Mouse (Mus musculus): ENCODE data around the gene Trmt61a.

DNA sequence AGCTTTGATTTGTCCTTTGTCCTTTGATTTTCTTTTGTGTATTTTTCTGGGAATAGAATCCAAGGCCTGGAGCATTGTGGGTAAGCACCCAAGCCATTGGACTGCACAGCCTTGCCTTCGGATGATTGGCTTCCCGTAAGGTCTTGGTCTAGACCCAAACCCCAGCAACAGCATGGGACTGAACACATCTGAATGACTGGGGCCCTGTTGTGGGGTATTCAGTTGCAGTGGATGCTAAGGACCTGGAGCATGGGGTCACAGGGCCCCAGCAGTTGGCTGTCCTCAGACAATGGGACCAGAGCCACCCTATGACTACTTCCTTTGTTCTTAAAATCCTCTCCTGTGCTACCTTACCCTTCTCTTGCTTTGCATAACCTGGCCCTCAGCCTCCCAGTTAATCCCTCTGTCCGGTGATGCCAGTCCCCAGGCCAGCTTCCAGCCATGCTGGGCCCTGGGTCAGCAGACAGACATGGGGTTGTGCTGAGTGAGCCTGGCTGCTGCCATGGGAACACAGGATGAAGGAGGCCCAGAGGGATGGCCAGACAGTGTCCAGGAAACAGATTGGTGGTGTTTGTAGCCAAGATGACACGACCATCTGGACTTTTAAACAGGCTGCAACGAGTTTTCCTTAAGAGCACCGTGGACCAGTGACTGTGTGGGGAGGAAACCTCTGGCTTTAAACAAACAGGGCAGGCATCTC lies 46.9 kb downstream of the Trmt61a start:
- TF ChIP-seq POLR2A (IDR thresholded peaks at IDR 0.05; ENCODE audit: borderline replicate concordance, low read depth, low read length) (no peak), CTCF (IDR thresholded peaks at IDR 0.05; ENCODE audit: low read depth, low read length) (no peak)

Measured in bone marrow macrophage, adult 2 months (primary cell).